Mouse (Mus musculus) MEL (cell line): ENCODE results near the gene Ccpg1. TPM values are rescaled to one million over a fixed set of nuclear protein-coding genes. Genes with fewer than 3 reads are reported as not detected.

ENCODE experiments used
- DNase-seq: peaks from one replicate; pipeline ENCODE4 v3.0.0; 2011; ENCODE audit warnings: low read depth, low spot score
- H3K27ac ChIP-seq: 2 replicates; pipeline ENCODE4 v1.5.1; 2012; ENCODE audit warnings: low read depth, mild to moderate bottlenecking, control low read depth, low read length, moderate library complexity; ENCODE audit not compliant: control insufficient read depth
- H3K27me3 ChIP-seq, 2 experiments: fragments of 150-350 bp in 1 of 2; sonication (generic) in 1 of 2; 2 replicates each; pipeline ENCODE4 v1.6.1; 2012; ENCODE audit warnings: low read length in 2 of 2, mild to moderate bottlenecking in 2 of 2, improper control_type of control experiment in 1 of 2, moderate library complexity in 1 of 2; ENCODE audit not compliant: insufficient read depth in 2 of 2, control insufficient read depth in 1 of 2
- H3K36me3 ChIP-seq, 2 experiments: 2 replicates each; pipeline ENCODE4 v1.6.1; 2012 to 2014; ENCODE audit warnings: low read length in 2 of 2, improper control_type of control experiment in 1 of 2, inconsistent platforms in 1 of 2, mild to moderate bottlenecking in 1 of 2; ENCODE audit not compliant: insufficient read depth in 2 of 2, control insufficient read depth in 1 of 2
- H3K4me1 ChIP-seq, 2 experiments: fragments of 150-350 bp in 1 of 2; sonication (generic) in 1 of 2; 2 replicates each; pipeline ENCODE4 v1.6.1; 2012; ENCODE audit warnings: low read length in 2 of 2, improper control_type of control experiment in 1 of 2, mild to moderate bottlenecking in 1 of 2; ENCODE audit not compliant: insufficient read depth in 2 of 2, control insufficient read depth in 1 of 2
- H3K4me3 ChIP-seq, 2 experiments: fragments of 150-350 bp in 1 of 2; sonication (generic) in 1 of 2; 2 replicates each; pipeline ENCODE4 v1.5.1; 2012; ENCODE audit warnings: low read depth in 2 of 2, low read length in 2 of 2, mild to moderate bottlenecking in 2 of 2, moderate library complexity in 2 of 2, control low read depth in 1 of 2, improper control_type of control experiment in 1 of 2; ENCODE audit not compliant: control insufficient read depth in 1 of 2, insufficient read depth in 1 of 2
- H3K79me2 ChIP-seq: 2 replicates; pipeline ENCODE4 v1.6.1; 2012; ENCODE audit warnings: mild to moderate bottlenecking, low read length, moderate library complexity; ENCODE audit not compliant: control insufficient read depth, poor library complexity, insufficient read depth
- H3K9ac ChIP-seq: 2 replicates; pipeline ENCODE4 v1.6.1; 2012; ENCODE audit warnings: low read depth, mild to moderate bottlenecking, control low read depth, low read length, moderate library complexity; ENCODE audit not compliant: control insufficient read depth, poor library complexity, severe bottlenecking
- H3K9me3 ChIP-seq: fragments of 150-350 bp; sonication (generic); replicated peaks from 2 replicates; pipeline ENCODE4 v1.6.1; 2012; ENCODE audit warnings: mild to moderate bottlenecking, low read length, improper control_type of control experiment, moderate library complexity; ENCODE audit not compliant: insufficient read depth
- BHLHE40 ChIP-seq: IDR thresholded peaks from 2 replicates; pipeline ENCODE4 v1.6.1; 2012; ENCODE audit warnings: low read depth, mild to moderate bottlenecking, inconsistent platforms, low read length, improper control_type of control experiment, borderline replicate concordance
- CHD1 ChIP-seq: IDR thresholded peaks from 2 replicates; pipeline ENCODE4 v1.6.1; 2012; ENCODE audit warnings: low read depth, mild to moderate bottlenecking, inconsistent platforms, low read length, improper control_type of control experiment
- CHD2 ChIP-seq: IDR thresholded peaks from 2 replicates; pipeline ENCODE4 v1.6.1; 2011; ENCODE audit warnings: low read length, improper control_type of control experiment
- E2F4 ChIP-seq: IDR thresholded peaks from 2 replicates; pipeline ENCODE4 v1.6.1; 2011; ENCODE audit warnings: low read depth, low read length, improper control_type of control experiment, borderline replicate concordance
- ETS1 ChIP-seq: IDR thresholded peaks from 2 replicates; pipeline ENCODE4 v1.6.1; 2012; ENCODE audit warnings: low read depth, mild to moderate bottlenecking, inconsistent platforms, low read length, improper control_type of control experiment, moderate library complexity
- GABPA ChIP-seq: IDR thresholded peaks from 2 replicates; pipeline ENCODE4 v1.6.1; 2012; ENCODE audit warnings: low read depth, mild to moderate bottlenecking, inconsistent platforms, low read length, improper control_type of control experiment, moderate library complexity
- GATA1 ChIP-seq: IDR thresholded peaks from 2 replicates; pipeline ENCODE4 v1.6.1; 2011; ENCODE audit warnings: low read depth, low read length, improper control_type of control experiment
- JUND ChIP-seq: IDR thresholded peaks from 2 replicates; pipeline ENCODE4 v1.6.1; 2011; ENCODE audit warnings: low read depth, mild to moderate bottlenecking, improper control_type of control experiment, low read length
- MAFK ChIP-seq: IDR thresholded peaks from 2 replicates; pipeline ENCODE4 v1.6.1; 2011; ENCODE audit warnings: low read depth, mild to moderate bottlenecking, low read length, improper control_type of control experiment, borderline replicate concordance
- MAX ChIP-seq: IDR thresholded peaks from 2 replicates; pipeline ENCODE4 v1.6.1; 2011; ENCODE audit warnings: low read length, improper control_type of control experiment
- MAZ ChIP-seq: IDR thresholded peaks from 2 replicates; pipeline ENCODE4 v1.6.1; 2012; ENCODE audit warnings: low read depth, mild to moderate bottlenecking, inconsistent platforms, low read length, improper control_type of control experiment
- MEF2A ChIP-seq: IDR thresholded peaks from 2 replicates; pipeline ENCODE4 v1.6.1; 2014; ENCODE audit warnings: low read depth, mild to moderate bottlenecking, inconsistent platforms, low read length, improper control_type of control experiment; ENCODE audit not compliant: poor library complexity, insufficient replicate concordance, severe bottlenecking; ENCODE audit errors: extremely low read depth
- MYB ChIP-seq: IDR thresholded peaks from 2 replicates; pipeline ENCODE4 v1.6.1; 2011; ENCODE audit warnings: mild to moderate bottlenecking, low read depth, low read length, improper control_type of control experiment
- MYC ChIP-seq: IDR thresholded peaks from 2 replicates; pipeline ENCODE4 v1.6.1; 2011; ENCODE audit warnings: low read depth, mild to moderate bottlenecking, low read length, improper control_type of control experiment, moderate library complexity
- NELFE ChIP-seq: IDR thresholded peaks from 2 replicates; pipeline ENCODE4 v1.6.1; 2011; ENCODE audit warnings: low read depth, low read length, improper control_type of control experiment
- POLR2A ChIP-seq, 2 experiments: IDR thresholded peaks; 2 replicates each; pipeline ENCODE4 v1.6.1; 2011 to 2012; ENCODE audit warnings: low read length in 2 of 2, mild to moderate bottlenecking in 2 of 2, control low read depth in 1 of 2, improper control_type of control experiment in 1 of 2, low read depth in 1 of 2, moderate library complexity in 1 of 2; ENCODE audit not compliant: control insufficient read depth in 1 of 2, insufficient read depth in 1 of 2, poor library complexity in 1 of 2
- POLR2AphosphoS5 ChIP-seq: IDR thresholded peaks from 2 replicates; pipeline ENCODE4 v1.6.1; 2012; ENCODE audit warnings: low read depth, borderline replicate concordance, mild to moderate bottlenecking, inconsistent platforms, low read length, moderate library complexity, mixed read lengths
- RAD21 ChIP-seq: IDR thresholded peaks from 2 replicates; pipeline ENCODE4 v1.6.1; 2011; ENCODE audit warnings: mild to moderate bottlenecking, low read depth, low read length, improper control_type of control experiment
- RCOR1 ChIP-seq: IDR thresholded peaks from 2 replicates; pipeline ENCODE4 v1.6.1; 2012; ENCODE audit warnings: low read depth, mild to moderate bottlenecking, inconsistent platforms, low read length, improper control_type of control experiment
- SIN3A ChIP-seq: IDR thresholded peaks from 2 replicates; pipeline ENCODE4 v1.6.1; 2012; ENCODE audit warnings: low read length, improper control_type of control experiment, inconsistent platforms
- SMC3 ChIP-seq: IDR thresholded peaks from 2 replicates; pipeline ENCODE4 v1.6.1; 2011; ENCODE audit warnings: low read depth, low read length, improper control_type of control experiment
- TAL1 ChIP-seq: IDR thresholded peaks from 2 replicates; pipeline ENCODE4 v1.6.1; 2012; ENCODE audit warnings: mild to moderate bottlenecking, inconsistent platforms, low read length, moderate library complexity, mixed read lengths
- TCF12 ChIP-seq: IDR thresholded peaks from 2 replicates; pipeline ENCODE4 v1.6.1; 2014; ENCODE audit warnings: low read depth, mild to moderate bottlenecking, inconsistent platforms, low read length, improper control_type of control experiment, moderate library complexity
- UBTF ChIP-seq: IDR thresholded peaks from 2 replicates; pipeline ENCODE4 v1.6.1; 2012; ENCODE audit warnings: low read depth, mild to moderate bottlenecking, inconsistent platforms, low read length, improper control_type of control experiment, moderate library complexity, borderline replicate concordance; ENCODE audit not compliant: insufficient read depth
- USF1 ChIP-seq: IDR thresholded peaks from 2 replicates; pipeline ENCODE4 v1.6.1; 2014; ENCODE audit warnings: low read depth, mild to moderate bottlenecking, inconsistent platforms, low read length, improper control_type of control experiment, moderate library complexity
- ZKSCAN1 ChIP-seq: IDR thresholded peaks from 2 replicates; pipeline ENCODE4 v1.6.1; 2012; ENCODE audit warnings: low read depth, mild to moderate bottlenecking, inconsistent platforms, low read length, improper control_type of control experiment, moderate library complexity
- ZNF384 ChIP-seq: IDR thresholded peaks from 2 replicates; pipeline ENCODE4 v1.6.1; 2012; ENCODE audit warnings: low read depth, mild to moderate bottlenecking, inconsistent platforms, low read length, improper control_type of control experiment
- polyA plus RNA-seq, 2 experiments: library from polyadenylated mRNA; stranded (reverse) in 1 of 2; unstranded in 1 of 2; fragments of >175 nt in 1 of 2; fragments of >200 nt in 1 of 2; gene quantifications; 2 replicates each; pipeline versions ENCODE4 v1.2.1 to v1.2.4; 2012; ENCODE audit warnings: low replicate concordance in 2 of 2, low read depth in 1 of 2; ENCODE audit not compliant: insufficient read length in 2 of 2, insufficient read depth in 1 of 2, missing spikeins in 1 of 2
- total RNA-seq: library from RNA; depleted of rRNA; stranded (reverse); fragments of 300-350 nt; gene quantifications from 2 replicates; pipeline ENCODE4 v1.2.3, GENCODE M21; 2012

Gene Ccpg1
- total and polyA plus RNA-seq, 3 experiments: 2.1 to 12.5 TPM; not detected in 1

DNA sequence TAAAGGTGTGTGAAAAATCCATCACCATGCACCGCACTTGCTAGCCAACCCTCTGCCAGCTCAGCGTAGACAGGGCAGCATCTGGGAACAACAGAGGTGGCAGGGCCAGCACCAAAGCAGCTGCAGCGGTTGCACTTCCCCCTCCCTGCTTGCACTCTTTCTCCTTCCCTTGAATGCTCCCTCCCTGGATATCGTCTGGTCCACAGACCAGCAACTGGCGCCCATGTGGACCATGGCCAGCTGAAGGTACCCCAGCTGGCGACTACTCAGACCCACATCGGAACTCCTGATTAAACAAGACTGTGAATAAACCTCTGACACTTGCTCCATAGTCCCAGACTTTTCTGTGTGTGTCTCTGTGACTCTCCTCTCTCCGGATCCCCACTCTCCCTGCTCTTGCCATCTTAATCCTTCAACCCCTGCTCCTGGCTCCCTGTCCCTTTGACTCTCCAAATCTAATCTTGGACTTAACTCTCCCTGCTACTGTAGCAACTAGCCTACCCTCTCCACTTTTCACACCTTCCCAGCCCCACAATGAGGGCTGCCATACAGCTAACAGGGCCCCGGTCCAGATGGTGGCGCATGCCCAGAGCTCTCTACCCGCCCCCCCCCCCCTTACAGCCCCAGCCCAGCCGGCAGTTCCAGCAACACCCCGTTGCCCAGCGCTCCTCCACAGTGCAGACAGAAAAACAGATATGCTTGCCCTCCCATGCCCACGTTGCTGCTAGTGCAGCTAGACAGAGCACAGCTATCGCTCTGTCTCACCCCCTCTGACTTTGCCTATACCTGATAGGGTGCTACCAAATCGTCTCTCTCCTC, 40.8 kb downstream of the Ccpg1 start:
- Histone ChIP-seq H3K36me3 (no peaks in the 10 kb centered on the region), H3K4me3 (no peak overlapping the region), H3K9me3 (no peaks in the 10 kb centered on the region), H3K4me1 (no peaks in the 10 kb centered on the region), H3K9ac (no peak overlapping the region), H3K79me2 (no peaks in the 10 kb centered on the region), H3K27me3 (no peaks in the 10 kb centered on the region), H3K27ac (no peak overlapping the region)
- no peak for DNase-seq
- TF ChIP-seq JUND (no peak), GABPA (no peak), MAX (no peak), ZKSCAN1 (no peak), TCF12 (no peak), MYB (no peak), MAFK (no peak), MEF2A (no peak), RAD21 (no peak), BHLHE40 (no peak), ZNF384 (no peak), GATA1 (no peak), POLR2A (IDR thresholded peaks at IDR 0.05; ENCODE audit: control insufficient read depth in 1 of 2, insufficient read depth in 1 of 2, low read depth in 1 of 2, low read length in 2 of 2, poor library complexity in 1 of 2) (no peak), RCOR1 (no peak), MAZ (no peak), POLR2AphosphoS5 (no peak), NELFE (no peak), TAL1 (no peak)

DNA sequence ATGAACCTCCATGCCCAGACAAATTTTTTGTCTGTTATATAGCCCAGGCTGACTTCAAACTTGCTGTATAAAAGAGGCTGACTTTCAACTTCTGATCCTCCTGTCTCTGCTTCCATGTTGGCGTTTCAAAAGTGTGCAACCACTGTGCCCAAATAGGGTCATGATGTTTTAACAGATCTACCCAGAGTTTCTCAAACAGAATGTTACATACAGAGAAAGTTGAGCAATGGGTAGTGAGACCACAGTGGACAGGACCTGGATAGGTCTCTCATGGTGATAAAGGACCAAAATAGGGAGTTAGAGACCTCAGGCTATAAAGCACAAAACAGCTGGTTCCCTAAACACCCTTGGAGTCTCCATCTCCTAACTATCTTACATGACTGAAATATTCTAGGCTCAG, 45.2 kb downstream of the Ccpg1 start:
- H3K9me3 ChIP-seq: no peaks in the 10 kb centered on the region
- H3K9ac ChIP-seq: no peak overlapping the region
- H3K4me1 ChIP-seq: no peaks in the 10 kb centered on the region
- no peak overlapping the region for H3K27ac ChIP-seq
- H3K27me3 ChIP-seq: no peaks in the 10 kb centered on the region
- no peak overlapping the region for H3K4me3 ChIP-seq
- no peak for DNase-seq
- no peaks in the 10 kb centered on the region for H3K79me2 ChIP-seq
- TF ChIP-seq USF1 (no peak), POLR2AphosphoS5 (no peak), GABPA (no peak), E2F4 (no peak), SIN3A (no peak), UBTF (no peak), CHD1 (no peak), MYC (no peak), TCF12 (no peak), ETS1 (no peak), MAX (no peak), MEF2A (no peak), ZNF384 (no peak), MAFK (no peak), SMC3 (no peak), CHD2 (no peak)
- H3K36me3 ChIP-seq: no peaks in the 10 kb centered on the region; a peak in 1 of 4 replicates
